Mouse (Mus musculus) stomach, embryonic 16.5 days (tissue): ENCODE data around the gene Olfr521. TPM values are rescaled to one million over a fixed set of nuclear protein-coding genes. Genes with fewer than 3 reads are reported as not detected.

Experiments used
- ATAC-seq: fragments of 200-750 bp; cut with Nextera tagmentation; 2 replicates; pipeline ENCODE4 v1.8.0; 2017; ENCODE audit warnings: moderate number of reproducible peaks, moderate TSS enrichment; ENCODE audit not compliant: insufficient read depth, low FRiP score
- H3K27ac ChIP-seq: fragments of 300-500 bp; sonication (generic); 2 replicates; pipeline ENCODE4 v1.5.1; 2014; ENCODE audit warnings: low read length
- H3K27me3 ChIP-seq: fragments of 300-500 bp; sonication (generic); 2 replicates; pipeline ENCODE4 v1.6.1; 2014; ENCODE audit warnings: low read length, control low read depth, mixed read lengths; ENCODE audit not compliant: control insufficient read depth, insufficient read depth
- H3K36me3 ChIP-seq: fragments of 300-500 bp; sonication (generic); 2 replicates; pipeline ENCODE4 v1.6.1; 2014; ENCODE audit warnings: low read length; ENCODE audit not compliant: control insufficient read depth, insufficient read depth
- H3K4me1 ChIP-seq: fragments of 300-500 bp; sonication (generic); 2 replicates; pipeline ENCODE4 v1.6.1; 2014; ENCODE audit warnings: low read length, control low read depth, mixed read lengths; ENCODE audit not compliant: control insufficient read depth, insufficient read depth
- H3K4me2 ChIP-seq: fragments of 300-500 bp; sonication (generic); 2 replicates; pipeline ENCODE4 v1.6.1; 2014; ENCODE audit warnings: low read depth, low read length, mixed read lengths
- H3K4me3 ChIP-seq: fragments of 300-500 bp; sonication (generic); replicated peaks from 2 replicates; pipeline ENCODE4 v1.5.1; 2014; ENCODE audit warnings: mild to moderate bottlenecking, low read length
- H3K9ac ChIP-seq: fragments of 300-500 bp; sonication (generic); 2 replicates; pipeline ENCODE4 v1.6.1; 2014; ENCODE audit warnings: low read length
- H3K9me3 ChIP-seq: fragments of 300-500 bp; sonication (generic); replicated peaks from 2 replicates; pipeline ENCODE4 v1.6.1; 2016; ENCODE audit warnings: low read length, control low read depth; ENCODE audit not compliant: control insufficient read depth
- WGBS: fragments of 180-500 bp; shearing (Covaris S2); extraction: QIAGEN DNeasy Blood & Tissue Kit; methylation state at CpG from one replicate; pipeline ENCODE4 v1.1.7; 2014; 5-methylcytosine and 5-hydroxymethylcytosine counted together
- polyA plus RNA-seq: library from polyadenylated mRNA; unstranded; fragments of >200 nt; fragmentation: Nextera tagmentation; extraction: Ambion mirVana; gene quantifications from 2 replicates; pipeline ENCODE4 v1.2.1, GENCODE M21; 2015

The Olfr521 gene
- polyA plus RNA-seq, 1 experiment from 2014 or later, result not detected

DNA sequence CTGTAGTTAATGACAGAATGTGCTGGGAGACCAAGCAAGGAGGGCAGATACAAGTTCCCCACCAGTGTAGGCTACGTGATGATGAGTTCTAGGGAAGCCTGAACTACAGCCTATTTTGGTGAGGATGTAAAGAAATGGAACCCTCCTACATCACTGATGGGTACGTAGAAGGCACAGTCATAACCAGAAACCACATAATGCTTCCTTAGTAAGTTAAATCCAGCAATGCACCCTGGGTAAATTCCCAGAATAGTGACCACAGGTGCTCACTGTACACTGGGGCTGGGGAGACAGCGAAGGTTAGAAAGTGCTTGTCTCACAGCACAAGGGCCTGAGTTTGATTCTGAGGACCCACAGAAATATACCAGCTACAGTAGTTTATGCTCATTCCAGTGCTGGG lies 22.2 kb downstream of the Olfr521 start:
- WGBS, result 87% methylated on average over 3 of the region's 3 CpGs

GRCm38 (mm10) chr7:99786774-99787173 lies 23.5 kb downstream of the Olfr521 start:
- ATAC-seq, result no peak
- Histone ChIP-seq H3K9me3 (no peaks in the 10 kb centered on the region), H3K9ac (no peak overlapping the region), H3K27ac (no peak overlapping the region), H3K4me1 (no peaks in the 10 kb centered on the region), H3K4me2 (no peak overlapping the region), H3K36me3 (no peaks in the 10 kb centered on the region), H3K27me3 (no peaks in the 10 kb centered on the region), H3K4me3 (no peak overlapping the region)
- 81% methylated on average over 3 of the region's 3 CpGs for WGBS

More for the DNA sequence above, 22.2 kb downstream of the Olfr521 start:
- Histone ChIP-seq H3K27me3 (no peaks in the 10 kb centered on the region), H3K4me3 (no peak overlapping the region), H3K4me2 (no peak overlapping the region), H3K9ac (no peak overlapping the region), H3K27ac (no peak overlapping the region), H3K9me3 (no peaks in the 10 kb centered on the region), H3K4me1 (no peaks in the 10 kb centered on the region), H3K36me3 (no peaks in the 10 kb centered on the region)
- no peak for ATAC-seq

DNA sequence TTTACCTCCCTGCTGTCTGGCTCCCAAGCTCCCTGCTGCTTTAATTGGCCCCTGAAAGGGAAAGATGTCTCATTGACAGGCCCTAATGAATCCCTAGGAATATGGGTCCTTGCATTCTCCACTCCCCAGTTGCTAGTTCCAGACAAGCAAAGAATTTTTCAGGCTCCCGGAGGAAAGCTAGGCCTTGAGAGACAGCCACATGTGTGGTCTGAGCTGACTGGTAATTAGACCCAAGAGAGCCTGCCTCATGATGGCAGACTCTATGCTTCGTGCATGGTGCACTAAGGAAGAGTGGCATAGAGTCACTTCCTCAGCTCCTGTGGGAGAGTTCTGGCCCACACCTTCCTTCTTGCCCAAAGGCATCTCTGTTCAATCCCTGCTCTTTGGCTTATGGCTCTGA lies 24.6 kb downstream of the Olfr521 start:
- Histone ChIP-seq H3K27ac (no peak overlapping the region), H3K4me3 (no peak overlapping the region), H3K9ac (no peak overlapping the region), H3K36me3 (no peaks in the 10 kb centered on the region), H3K9me3 (no peaks in the 10 kb centered on the region), H3K27me3 (no peaks in the 10 kb centered on the region), H3K4me2 (no peak overlapping the region), H3K4me1 (no peaks in the 10 kb centered on the region)
- 49% methylated on average over 2 of the region's 2 CpGs for WGBS
- ATAC-seq, result no peak

GRCm38 (mm10) chr7:99788563-99788962 lies 25.3 kb downstream of the Olfr521 start:
- H3K9me3 ChIP-seq, result no peaks in the 10 kb centered on the region
- H3K9ac ChIP-seq, result no peak overlapping the region
- H3K36me3 ChIP-seq, result no peaks in the 10 kb centered on the region
- H3K4me2 ChIP-seq, result no peak overlapping the region
- 44% methylated on average over 5 of the region's 5 CpGs for WGBS
- H3K27me3 ChIP-seq, result no peaks in the 10 kb centered on the region
- 0 out of 2 replicates have a peak, but pooled peaks have one; percentile 33 for ATAC-seq
- no peaks in the 10 kb centered on the region for H3K4me1 ChIP-seq
- H3K27ac ChIP-seq, result no peak overlapping the region
- no peak overlapping the region for H3K4me3 ChIP-seq

DNA sequence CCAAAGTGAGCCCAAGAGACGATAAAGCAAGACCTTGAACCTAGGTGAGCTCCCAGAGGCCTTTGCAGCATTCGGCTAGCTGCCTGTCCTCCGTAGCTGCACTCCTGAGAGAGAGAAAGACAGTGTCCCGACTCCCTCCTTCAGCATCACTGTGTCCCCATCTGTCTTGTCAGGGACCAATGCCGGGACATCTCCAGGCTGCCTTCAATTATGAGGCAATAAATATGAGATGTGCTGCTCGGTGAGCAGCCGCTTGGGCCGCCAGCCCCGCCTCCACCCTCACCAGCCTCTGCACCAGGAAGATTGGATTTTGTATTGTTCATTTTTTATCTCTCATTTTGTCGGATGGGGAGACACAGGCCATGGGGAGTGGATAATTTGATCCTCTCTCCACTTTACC lies 27.5 kb downstream of the Olfr521 start:
- Histone ChIP-seq H3K9me3 (no peaks in the 10 kb centered on the region), H3K4me1 (0 out of 2 replicates have a peak, but pooled peaks cover 5% of the 10 kb centered on the region), H3K27me3 (no peaks in the 10 kb centered on the region), H3K9ac (no peak overlapping the region), H3K4me3 (no peak overlapping the region), H3K27ac (no peak overlapping the region), H3K4me2 (no peak overlapping the region), H3K36me3 (no peaks in the 10 kb centered on the region)
- 79% methylated on average over 10 of the region's 10 CpGs for WGBS
- ATAC-seq, result no peak

GRCm38 (mm10) chr7:99794096-99794495 lies 30.8 kb downstream of the Olfr521 start:
- Histone ChIP-seq H3K4me3 (no peak overlapping the region), H3K36me3 (no peaks in the 10 kb centered on the region), H3K4me2 (no peak overlapping the region), H3K27me3 (no peaks in the 10 kb centered on the region), H3K27ac (no peak overlapping the region), H3K4me1 (0 out of 2 replicates have a peak, but pooled peaks cover 6% of the 10 kb centered on the region), H3K9me3 (no peaks in the 10 kb centered on the region), H3K9ac (no peak overlapping the region)
- 44% methylated on average over 2 of the region's 2 CpGs for WGBS
- ATAC-seq, result no peak

DNA sequence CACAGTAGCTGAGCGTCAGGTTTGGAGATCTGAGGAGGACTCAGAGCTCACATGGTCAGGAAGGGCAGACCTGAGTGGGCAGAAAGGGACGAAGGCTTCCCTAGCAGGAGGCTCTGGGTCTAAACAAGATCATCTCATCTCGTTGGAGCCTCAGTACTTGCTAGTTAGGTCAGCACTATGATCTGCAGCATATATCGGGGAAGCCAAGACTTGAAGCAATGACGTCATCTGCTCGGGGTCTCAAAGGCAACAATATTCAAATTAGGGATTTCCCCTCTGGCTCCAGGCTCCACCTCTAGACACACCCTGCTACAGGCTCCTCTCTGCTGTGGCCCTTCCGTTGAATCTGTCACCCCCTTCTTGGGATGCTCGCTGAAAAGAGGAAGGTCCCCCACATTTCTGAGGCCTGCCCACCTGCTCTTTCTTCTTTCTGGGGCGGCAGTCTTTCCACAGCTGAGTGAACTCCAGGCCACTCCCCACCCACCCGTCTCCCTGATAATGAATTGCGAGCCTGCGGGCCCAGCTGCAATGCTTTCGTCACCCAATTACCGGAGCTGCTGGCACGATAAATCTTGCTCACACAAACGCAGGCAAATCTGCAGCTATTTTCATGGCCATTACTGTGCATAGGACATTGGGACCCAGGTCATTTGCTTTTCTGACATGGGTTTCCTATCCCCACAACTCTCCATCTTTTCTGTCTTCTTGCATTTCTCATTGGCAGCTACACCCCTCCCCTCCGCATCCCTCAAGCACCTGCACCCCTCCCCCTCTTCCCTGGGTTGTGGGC lies 32.1 kb downstream of the Olfr521 start:
- Histone ChIP-seq H3K4me1 (0 out of 2 replicates have a peak, but pooled peaks cover 6% of the 10 kb centered on the region), H3K9me3 (no peaks in the 10 kb centered on the region), H3K27me3 (no peaks in the 10 kb centered on the region), H3K4me2 (no peak overlapping the region), H3K4me3 (no peak overlapping the region), H3K27ac (no peak overlapping the region), H3K9ac (no peak overlapping the region), H3K36me3 (no peaks in the 10 kb centered on the region)
- ATAC-seq, result peak; percentile 37; the same call in 1 of the 2 replicates
- 13% methylated on average over 17 of the region's 17 CpGs for WGBS

DNA sequence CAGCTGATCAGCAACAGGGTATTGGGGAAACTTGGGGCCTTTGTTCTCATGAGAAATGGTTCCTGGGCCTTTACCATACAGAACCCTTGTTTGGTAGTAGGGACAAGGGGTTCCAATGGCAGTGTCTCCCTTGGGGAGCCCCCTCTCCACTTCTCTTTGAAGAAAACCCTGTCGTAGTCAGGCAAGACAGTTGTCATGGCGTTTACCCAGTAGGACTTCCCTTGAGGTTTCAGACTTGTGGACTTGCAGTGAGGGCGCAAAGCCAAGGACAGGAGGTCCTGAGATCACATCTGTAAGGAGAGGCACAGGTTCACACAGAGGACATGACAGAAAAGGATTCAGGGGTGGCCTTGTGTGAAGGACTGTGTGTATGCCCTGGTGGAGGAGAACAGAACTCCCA lies 33.2 kb downstream of the Olfr521 start:
- no peak for ATAC-seq
- Histone ChIP-seq H3K4me3 (no peak overlapping the region), H3K36me3 (no peaks in the 10 kb centered on the region), H3K27ac (no peak overlapping the region), H3K9me3 (no peaks in the 10 kb centered on the region), H3K4me1 (0 out of 2 replicates have a peak, but pooled peaks cover 6% of the 10 kb centered on the region), H3K9ac (no peak overlapping the region), H3K27me3 (no peaks in the 10 kb centered on the region), H3K4me2 (no peak overlapping the region)
- 76% methylated on average over 3 of the region's 3 CpGs for WGBS

- no peak overlapping the region for H3K27ac ChIP-seq
- H3K4me1 ChIP-seq, result 0 out of 2 replicates have a peak, but pooled peaks cover 6% of the 10 kb centered on the region
- WGBS, result 77% methylated on average over 3 of the region's 3 CpGs
- H3K9me3 ChIP-seq, result no peaks in the 10 kb centered on the region
- no peak overlapping the region for H3K4me3 ChIP-seq
- H3K4me2 ChIP-seq, result no peak overlapping the region
- ATAC-seq, result no peak
- no peak overlapping the region for H3K9ac ChIP-seq
- H3K27me3 ChIP-seq, result no peaks in the 10 kb centered on the region
- H3K36me3 ChIP-seq, result no peaks in the 10 kb centered on the region
Measured at GRCm38 (mm10) chr7:99797261-99797660, 34.0 kb downstream of the Olfr521 start.
